Mouse (Mus musculus) CH12.LX (cell line): ENCODE measurements at regions not wholly inside any gene's neighbourhood (a gene's known extent, or its start where the extent isn't known, plus 50 kb on each side); places are given as distances from the start of the nearest gene placed in this dataset.

Experiments
- BHLHE40 ChIP-seq: IDR thresholded peaks from 2 replicates; pipeline ENCODE4 v1.6.1; 2011; ENCODE audit warnings: mild to moderate bottlenecking, low read depth, low read length, improper control_type of control experiment
- CHD1 ChIP-seq: IDR thresholded peaks from 2 replicates; pipeline ENCODE4 v1.6.1; 2012; ENCODE audit warnings: low read depth, low read length, improper control_type of control experiment, inconsistent platforms
- CHD2 ChIP-seq: IDR thresholded peaks from 2 replicates; pipeline ENCODE4 v1.6.1; 2011; ENCODE audit warnings: low read length, improper control_type of control experiment
- CTCF ChIP-seq, 2 experiments: IDR thresholded peaks in 1 of 2; conservative IDR thresholded peaks in 1 of 2; 2 replicates each; pipeline ENCODE4 v1.5.1; 2011 to 2012; ENCODE audit warnings: low read depth in 2 of 2, low read length in 2 of 2, improper control_type of control experiment in 1 of 2, inconsistent platforms in 1 of 2, mild to moderate bottlenecking in 1 of 2, moderate library complexity in 1 of 2
- EP300 ChIP-seq: IDR thresholded peaks from 2 replicates; pipeline ENCODE4 v1.6.1; 2011; ENCODE audit warnings: low read length, improper control_type of control experiment
- MAFK ChIP-seq: IDR thresholded peaks from 2 replicates; pipeline ENCODE4 v1.6.1; 2011; ENCODE audit warnings: low read length, improper control_type of control experiment; ENCODE audit not compliant: insufficient replicate concordance
- MAX ChIP-seq: IDR thresholded peaks from 2 replicates; pipeline ENCODE4 v1.6.1; 2011; ENCODE audit warnings: low read length, improper control_type of control experiment
- POLR2A ChIP-seq: IDR thresholded peaks from 2 replicates; pipeline ENCODE4 v1.6.1; 2011; ENCODE audit warnings: low read depth, mild to moderate bottlenecking, improper control_type of control experiment, low read length
- POLR2AphosphoS2 ChIP-seq: IDR thresholded peaks from 2 replicates; pipeline ENCODE4 v1.6.1; 2011; ENCODE audit warnings: low read depth, low read length, improper control_type of control experiment
- ZNF384 ChIP-seq: IDR thresholded peaks from 2 replicates; pipeline ENCODE4 v1.6.1; 2012; ENCODE audit warnings: low read depth, low read length, improper control_type of control experiment, inconsistent platforms

DNA sequence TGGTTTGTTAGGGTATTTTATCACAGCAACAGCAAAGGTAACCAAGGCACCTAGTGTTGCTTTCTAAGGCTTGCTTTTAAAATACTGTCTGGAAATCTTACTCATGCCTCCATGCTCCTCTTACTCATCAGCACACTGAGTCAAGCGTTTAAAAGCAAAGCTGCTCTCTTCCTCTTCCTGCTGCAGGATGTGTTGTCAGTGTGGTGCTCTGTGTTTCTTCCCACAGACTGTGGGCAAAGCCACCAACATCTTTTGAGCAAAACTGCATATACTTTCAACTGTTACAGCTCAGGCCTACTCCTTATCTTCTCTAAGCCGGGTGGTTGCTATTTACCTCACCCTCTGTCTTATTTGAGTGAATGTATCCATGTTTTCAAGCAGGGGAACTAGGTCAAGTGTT is 144.0 kb upstream of the Topaz1 start:
- TF ChIP-seq POLR2A (no peak), CTCF (conservative IDR thresholded peaks at IDR 0.05 in 1 of 2, IDR thresholded peaks at IDR 0.05 in 1 of 2; ENCODE audit: low read depth in 2 of 2, low read length in 2 of 2) (no peak), EP300 (no peak), CHD1 (no peak), MAX (no peak), MAFK (no peak), BHLHE40 (no peak), CHD2 (no peak), ZNF384 (no peak), POLR2AphosphoS2 (no peak)
